Mouse (Mus musculus) ES-E14 (cell line): ENCODE results near the gene Hist1h4a. TPM values are rescaled to one million over a fixed set of nuclear protein-coding genes. Genes with fewer than 3 reads are reported as not detected.

Source experiments
- DNase-seq: peaks from one replicate; pipeline ENCODE4 v3.0.0-alpha.2; 2013; ENCODE audit warnings: low read depth, low spot score
- H3K27ac ChIP-seq: 2 replicates; pipeline ENCODE4 v1.5.1; 2012; ENCODE audit warnings: low read depth, mild to moderate bottlenecking, low read length, moderate library complexity, mixed read lengths; ENCODE audit not compliant: poor library complexity, insufficient read depth, severe bottlenecking
- H3K36me3 ChIP-seq: 2 replicates; pipeline ENCODE4 v1.6.1; 2012; ENCODE audit warnings: mild to moderate bottlenecking, low read length, moderate library complexity, mixed read lengths; ENCODE audit not compliant: control insufficient read depth, poor library complexity, insufficient read depth, severe bottlenecking
- H3K4me1 ChIP-seq, 2 experiments: fragments of 150-350 bp in 1 of 2; sonication (generic) in 1 of 2; 2 replicates each; pipeline ENCODE4 v1.6.1; 2012; ENCODE audit warnings: low read length in 2 of 2, mild to moderate bottlenecking in 1 of 2, mixed read lengths in 1 of 2; ENCODE audit not compliant: control insufficient read depth in 2 of 2, insufficient read depth in 2 of 2, poor library complexity in 1 of 2
- H3K4me3 ChIP-seq, 2 experiments: fragments of 150-350 bp in 1 of 2; sonication (generic) in 1 of 2; 2 replicates each; pipeline ENCODE4 v1.5.1; 2012; ENCODE audit warnings: low read length in 2 of 2, low read depth in 1 of 2, mild to moderate bottlenecking in 1 of 2, mixed read lengths in 1 of 2; ENCODE audit not compliant: insufficient read depth in 1 of 2, poor library complexity in 1 of 2, severe bottlenecking in 1 of 2
- H3K9ac ChIP-seq: 2 replicates; pipeline ENCODE4 v1.6.1; 2012; ENCODE audit warnings: low read depth, mild to moderate bottlenecking, low read length, mixed read lengths; ENCODE audit not compliant: poor library complexity, insufficient read depth, severe bottlenecking
- H3K9me3 ChIP-seq: fragments of 150-350 bp; sonication (generic); 2 replicates; pipeline ENCODE4 v1.6.1; 2012; ENCODE audit warnings: low read depth, mild to moderate bottlenecking, low read length; ENCODE audit not compliant: control insufficient read depth, insufficient read depth
- CHD2 ChIP-seq: IDR thresholded peaks from 2 replicates; pipeline ENCODE4 v1.6.1; 2014; ENCODE audit warnings: mild to moderate bottlenecking, low read depth, low read length, inconsistent platforms
- HCFC1 ChIP-seq: IDR thresholded peaks from 2 replicates; pipeline ENCODE4 v1.6.1; 2012; ENCODE audit warnings: low read length, inconsistent platforms, borderline replicate concordance; ENCODE audit not compliant: insufficient read depth
- MAFK ChIP-seq: IDR thresholded peaks from 2 replicates; pipeline ENCODE4 v1.6.1; 2014; ENCODE audit warnings: mild to moderate bottlenecking, low read depth, low read length, inconsistent platforms; ENCODE audit not compliant: insufficient read depth
- ZC3H11A ChIP-seq: IDR thresholded peaks from 2 replicates; pipeline ENCODE4 v1.6.1; 2012; ENCODE audit warnings: low read depth, mild to moderate bottlenecking, inconsistent platforms, low read length, borderline replicate concordance
- ZNF384 ChIP-seq: IDR thresholded peaks from 2 replicates; pipeline ENCODE4 v1.6.1; 2012; ENCODE audit warnings: low read depth, low read length, inconsistent platforms
- in situ Hi-C, 2 experiments: fragments of 600-800 bp; cut with MboI; formaldehyde crosslinking; loops; one replicate each; pipeline ENCODE4 v1.15.1; 2025; ENCODE audit warnings: low sequenced_read_pairs in 2 of 2, inconsistent platforms in 1 of 2; ENCODE audit not compliant: unreplicated experiment in 2 of 2
- total RNA-seq: library from RNA; depleted of rRNA; stranded (reverse); fragments of 300-350 nt; gene quantifications from 2 replicates; pipeline ENCODE4 v1.2.3, GENCODE M21; 2012

Hist1h4a gene
- total RNA-seq, 1 experiment = 1,744 TPM

DNA sequence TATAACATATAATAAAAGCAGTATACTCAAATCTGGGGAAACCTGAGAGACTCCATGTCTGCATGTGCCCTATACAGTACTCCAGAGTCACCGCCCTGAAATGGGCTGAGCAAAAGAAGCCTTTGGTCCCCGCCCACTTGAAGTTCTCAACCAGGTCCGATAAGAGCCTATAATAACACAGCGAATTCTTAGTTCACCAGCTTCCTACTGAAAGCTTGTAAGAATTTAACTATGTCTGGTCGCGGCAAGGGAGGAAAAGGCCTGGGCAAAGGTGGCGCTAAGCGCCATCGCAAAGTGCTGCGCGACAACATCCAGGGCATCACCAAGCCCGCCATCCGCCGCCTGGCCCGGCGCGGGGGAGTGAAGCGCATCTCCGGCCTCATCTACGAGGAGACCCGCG lies 4.2 kb downstream of the Hist1h4a start, which contains the start of gene Hist1h4b:
Gene Hist1h4b (plus strand): TSS at position 224 of the 400 bp plus-strand sequence.
- no peaks in the 10 kb centered on the region for H3K36me3 ChIP-seq
- no peaks in the 10 kb centered on the region for H3K9me3 ChIP-seq
- H3K9ac ChIP-seq = peak within 1 kb of the TSS; percentile 84
- in situ Hi-C loops = loop anchor here in 1 of 2 experiments (25.0 kb wide), 1 partner anchor 1719 kb away; the partner anchor contains the start of genes Hist1h2ag, Hist1h2ah, Hist1h2bj and Hist1h2bk
- peak within 1 kb of the TSS; percentile 38 to 59 for H3K4me3 ChIP-seq
- peak within 1 kb of the TSS; percentile 93 for H3K27ac ChIP-seq
- DNase-seq = peak; percentile 96
- TF ChIP-seq MAFK (no peak), HCFC1 (peak; percentile 74; the same call in 1 of the 2 replicates), CHD2 (no peak), ZNF384 (no peak)
- peaks cover 0 to 4% of the 10 kb centered on the region in 2 experiments; a peak in 1 of 4 replicates for H3K4me1 ChIP-seq

DNA sequence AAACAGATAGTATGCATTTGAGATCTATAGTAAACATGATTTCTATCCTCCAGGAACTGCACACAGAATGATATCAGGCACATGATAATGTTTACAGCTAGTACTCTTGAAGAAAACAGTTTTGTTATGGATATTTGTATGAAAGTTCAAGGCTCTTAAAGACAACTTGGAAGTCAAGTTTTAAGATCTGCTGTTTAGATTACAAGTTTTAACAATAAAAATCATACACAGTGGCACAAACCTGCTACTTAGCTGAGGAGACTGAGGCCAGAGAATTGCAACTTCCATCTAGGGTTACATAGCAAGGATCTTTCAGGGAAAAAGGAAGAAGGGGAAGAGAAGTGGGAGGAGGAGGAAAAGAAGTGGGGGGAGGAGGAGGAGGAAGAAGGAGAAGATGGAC lies 6.0 kb downstream of the Hist1h4a start:
- TF ChIP-seq HCFC1 (no peak), MAFK (no peak), CHD2 (no peak), ZC3H11A (no peak), ZNF384 (no peak)
- H3K4me3 ChIP-seq = no peak overlapping the region
- in situ Hi-C loops = loop anchor here in 1 of 2 experiments (25.0 kb wide), 1 partner anchor 1718 kb away; the partner anchor contains the start of genes Hist1h2ag, Hist1h2ah, Hist1h2bj and Hist1h2bk
- DNase-seq = no peak
- no peak overlapping the region; the same call in 1 of the 2 replicates for H3K27ac ChIP-seq
- H3K36me3 ChIP-seq = no peaks in the 10 kb centered on the region
- no peaks in the 10 kb centered on the region for H3K9me3 ChIP-seq
- H3K9ac ChIP-seq = no peak overlapping the region; the same call in 1 of the 2 replicates
- H3K4me1 ChIP-seq = peaks cover 0 to 4% of the 10 kb centered on the region in 2 experiments; a peak in 1 of 4 replicates

DNA sequence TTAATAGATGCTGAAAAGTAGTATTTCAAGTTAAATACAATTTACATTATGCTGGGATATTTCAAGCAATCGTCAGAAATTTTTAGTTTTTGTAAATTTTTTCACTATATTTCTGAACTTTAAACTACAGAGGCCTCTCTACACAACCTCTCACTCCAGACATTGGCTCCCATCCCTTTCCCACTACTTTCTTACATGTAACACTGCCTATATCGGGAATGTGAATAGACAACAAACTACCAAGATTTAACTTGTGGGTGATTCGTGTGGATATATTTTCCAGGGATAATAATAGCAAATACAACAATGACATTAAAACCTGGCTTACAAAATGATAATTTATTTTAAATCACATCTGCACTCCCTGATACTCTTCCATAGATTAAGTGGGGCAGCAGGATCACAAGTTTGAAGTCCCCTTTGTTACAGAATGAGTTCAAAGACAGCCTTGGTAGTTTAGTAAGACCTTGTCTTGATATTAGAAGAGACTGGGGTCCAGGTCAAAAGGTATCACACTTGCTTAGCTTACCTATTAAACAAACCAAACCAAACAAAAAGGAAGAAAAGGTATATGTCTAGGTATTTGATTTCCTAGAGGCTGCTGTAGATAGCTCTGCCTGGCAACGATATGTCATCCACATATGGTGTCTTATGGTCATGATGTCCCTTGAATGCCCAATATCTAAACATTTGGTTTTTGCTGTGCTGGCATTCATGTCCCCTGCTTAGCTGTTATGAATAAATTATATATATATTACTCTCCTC lies 7.5 kb downstream of the Hist1h4a start:
- Histone ChIP-seq H3K9me3 (no peaks in the 10 kb centered on the region), H3K9ac (no peak overlapping the region; the same call in 1 of the 2 replicates), H3K27ac (peak overlapping the region; percentile 40; the same call in 1 of the 2 replicates), H3K36me3 (no peaks in the 10 kb centered on the region), H3K4me1 (peaks cover 0 to 6% of the 10 kb centered on the region in 2 experiments; a peak in 1 of 4 replicates), H3K4me3 (peak overlapping the region in 1 of 2 experiments; percentile 19; a peak in 2 of 4 replicates)
- TF ChIP-seq ZC3H11A = no peak
- TF ChIP-seq CHD2 = no peak
- no peak for TF ChIP-seq HCFC1
- TF ChIP-seq MAFK = no peak
- no peak for TF ChIP-seq ZNF384
- in situ Hi-C loops = loop anchor here in 1 of 2 experiments (25.0 kb wide), 1 partner anchor 1716 kb away; the partner anchor contains the start of genes Hist1h2ag, Hist1h2ah, Hist1h2bj and Hist1h2bk
- DNase-seq = no peak

DNA sequence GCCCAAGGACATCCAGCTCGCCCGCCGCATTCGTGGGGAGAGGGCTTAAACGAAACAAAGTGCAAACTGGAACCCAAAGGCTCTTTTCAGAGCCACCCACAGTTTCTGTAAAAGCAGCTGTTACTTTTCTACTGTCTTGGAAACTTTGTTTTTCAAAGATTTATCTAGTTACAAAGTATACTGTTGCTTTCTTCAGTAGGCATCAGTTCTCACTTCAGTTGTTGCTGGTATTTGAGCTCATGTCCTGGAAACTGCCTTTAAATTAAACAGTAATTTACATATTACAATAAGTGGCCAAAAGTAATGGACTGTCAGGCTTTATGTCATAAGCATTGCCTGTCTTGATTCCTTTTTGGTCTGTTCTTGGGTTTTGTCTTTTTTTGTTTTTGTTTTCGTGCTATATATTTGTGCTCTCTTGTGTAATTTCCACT lies 8.3 kb downstream of the Hist1h4a start:
- Histone ChIP-seq H3K36me3 (no peaks in the 10 kb centered on the region), H3K9ac (peak overlapping the region; percentile 75), H3K4me3 (peak overlapping the region; percentile 19 to 61), H3K9me3 (no peaks in the 10 kb centered on the region), H3K27ac (peak overlapping the region; percentile 77), H3K4me1 (peaks cover 0 to 5% of the 10 kb centered on the region in 2 experiments; a peak in 1 of 4 replicates)
- in situ Hi-C loops = loop anchor here in 1 of 2 experiments (25.0 kb wide), 1 partner anchor 1715 kb away; the partner anchor contains the start of genes Hist1h2ag, Hist1h2ah, Hist1h2bj and Hist1h2bk
- TF ChIP-seq ZNF384 = no peak
- no peak for TF ChIP-seq ZC3H11A
- TF ChIP-seq MAFK = no peak
- no peak for DNase-seq
